Mouse (Mus musculus): Measurements from ENCODE around the gene Il1f8. TPM values are rescaled to one million over a fixed set of nuclear protein-coding genes. Genes with fewer than 3 reads are reported as not detected.
"Not testable (repeated sequence)": the region's sequence is repeated elsewhere in the genome, so short reads cannot be mapped to it uniquely, and the experiment has no call there.

The Il1f8 gene
- not detected in 3 replicates for total RNA-seq (2017)

GRCm38 (mm10) chr2:24152861-24153260 is at the start of gene Il1f8:
Gene Il1f8, plus strand, starts transcription at chr2:24153161.
- no peak for ATAC-seq (replicated peaks; ENCODE audit: insufficient number of reproducible peaks, low FRiP score, low TSS enrichment, poor library complexity, severe bottlenecking)

- 0 out of 2 replicates have a peak, but pooled peaks have one; percentile 27 for ATAC-seq (replicated peaks; ENCODE audit: insufficient number of reproducible peaks, low FRiP score, low TSS enrichment, poor library complexity, severe bottlenecking)
These were observed 49.2 kb upstream of the Il1f8 start for GRCm38 (mm10) chr2:24103619-24104289.

- ATAC-seq (replicated peaks; ENCODE audit: insufficient number of reproducible peaks, low FRiP score, low TSS enrichment, poor library complexity, severe bottlenecking) = no peak
These were observed 43.9 kb upstream of the Il1f8 start for GRCm38 (mm10) chr2:24109085-24109484.

DNA sequence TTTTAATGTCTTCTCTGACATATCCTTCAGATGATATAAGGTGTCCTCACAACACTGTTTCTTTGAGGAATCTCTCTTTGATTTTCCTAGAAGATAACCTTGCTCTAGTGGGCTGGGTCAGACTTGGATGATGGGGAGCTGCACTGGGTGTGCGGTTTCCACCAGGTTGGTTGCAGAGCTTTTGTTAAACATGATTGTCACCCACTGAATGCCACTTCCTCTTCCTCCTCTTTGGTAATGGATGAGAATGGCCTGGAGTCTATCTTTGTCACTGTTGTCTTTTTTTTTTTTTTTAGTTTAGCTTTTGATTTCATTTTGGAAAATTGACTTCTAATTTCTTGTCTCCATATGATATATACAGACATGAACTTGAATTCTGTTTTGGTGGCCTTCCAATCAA is 18.6 kb upstream of the Il1f8 start:
- no peak for ATAC-seq (replicated peaks; ENCODE audit: insufficient number of reproducible peaks, low FRiP score, low TSS enrichment, poor library complexity, severe bottlenecking)

DNA sequence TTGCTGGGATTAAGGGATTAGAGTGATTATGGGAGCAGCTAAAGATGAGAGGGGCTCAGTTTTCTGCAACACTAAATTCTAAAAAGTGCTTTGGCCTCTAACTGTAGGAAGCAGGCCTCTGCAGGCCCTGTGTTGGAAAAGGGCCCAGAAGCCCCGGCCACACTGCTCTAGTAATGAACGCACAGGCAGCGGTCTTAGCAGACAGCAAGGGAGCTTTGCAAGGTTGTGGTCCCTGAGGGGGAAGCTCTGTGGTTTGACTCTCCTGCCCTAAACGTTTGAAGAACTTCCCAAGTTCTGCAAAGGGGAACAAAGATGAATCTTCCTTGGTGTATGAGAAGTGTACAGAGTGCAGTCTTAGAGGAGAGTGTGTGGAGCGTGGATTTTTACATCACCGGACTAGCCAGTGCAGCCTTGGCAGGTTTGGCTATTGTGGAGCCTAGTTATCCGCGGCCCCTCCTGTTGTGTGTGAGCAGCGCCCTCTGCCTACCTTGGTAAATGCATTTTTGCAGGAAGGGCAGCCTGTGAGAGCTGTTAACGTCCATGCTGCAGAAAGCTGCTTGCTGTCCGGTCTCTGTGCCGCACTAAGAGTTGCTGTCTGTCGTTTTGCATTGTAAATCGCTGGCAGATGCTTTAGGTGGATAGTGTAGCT is 28.8 kb downstream of the Il1f8 start:
- not testable (repeated sequence) for ATAC-seq (replicated peaks; ENCODE audit: insufficient number of reproducible peaks, low FRiP score, low TSS enrichment, poor library complexity, severe bottlenecking)

GRCm38 (mm10) chr2:24182423-24183147 is 29.6 kb downstream of the Il1f8 start:
- ATAC-seq (replicated peaks; ENCODE audit: insufficient number of reproducible peaks, low FRiP score, low TSS enrichment, poor library complexity, severe bottlenecking) = not testable (repeated sequence)

- not testable (repeated sequence) for ATAC-seq (replicated peaks; ENCODE audit: insufficient number of reproducible peaks, low FRiP score, low TSS enrichment, poor library complexity, severe bottlenecking)
These were observed 31.1 kb downstream of the Il1f8 start for GRCm38 (mm10) chr2:24184092-24184491.

DNA sequence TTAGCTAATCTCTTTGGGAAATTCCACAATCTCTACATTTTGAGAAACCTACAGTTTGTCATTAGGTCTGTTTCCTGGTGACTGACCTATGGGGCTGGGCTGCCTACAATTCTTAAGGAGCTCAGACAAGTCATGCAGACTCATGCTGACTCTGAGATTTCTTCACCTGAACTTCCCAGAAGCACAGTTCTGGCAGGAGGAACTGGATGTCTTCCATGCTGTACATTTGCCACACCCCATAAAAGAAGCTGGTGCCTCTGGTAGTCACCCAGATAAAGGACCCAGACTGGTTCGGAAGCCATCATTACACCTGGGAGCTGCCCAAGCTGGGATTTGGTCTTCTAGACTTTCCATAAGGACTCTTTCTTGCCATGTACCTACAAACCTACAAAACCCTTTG is 33.2 kb downstream of the Il1f8 start, which contains the start of gene Il1f9:
Gene Il1f9, plus strand, starts transcription at position 301 of the 400 bp plus-strand sequence.
- ATAC-seq (replicated peaks; ENCODE audit: insufficient number of reproducible peaks, low FRiP score, low TSS enrichment, poor library complexity, severe bottlenecking) = no peak

GRCm38 (mm10) chr2:24187585-24187984 is 34.6 kb downstream of the Il1f8 start:
- no peak for ATAC-seq (replicated peaks; ENCODE audit: insufficient number of reproducible peaks, low FRiP score, low TSS enrichment, poor library complexity, severe bottlenecking)

GRCm38 (mm10) chr2:24188189-24188588 is 35.2 kb downstream of the Il1f8 start:
- ATAC-seq (replicated peaks; ENCODE audit: insufficient number of reproducible peaks, low FRiP score, low TSS enrichment, poor library complexity, severe bottlenecking) = no peak

Other genes starting within 250 kb of the Il1f8 start
- 16.4 to 33.7 TPM (median 26.7 TPM) in 3 replicates for gene Hnmt, start 103.8 kb upstream of the Il1f8 start, total RNA-seq (2017)
- gene Tbpl2, start 56.6 kb upstream of the Il1f8 start, total RNA-seq (2017) = not detected in 3 replicates
- not detected in 3 replicates for gene Il1f9, start 33.3 kb downstream of the Il1f8 start, total RNA-seq (2017)
- not detected in 3 replicates for gene Il1f6, start 62.3 kb downstream of the Il1f8 start, total RNA-seq (2017)
- gene Il1f5, start 123.8 kb downstream of the Il1f8 start, total RNA-seq (2017) = not detected in 3 replicates
- gene Il1f10, start 138.0 kb downstream of the Il1f8 start, total RNA-seq (2017) = not detected in 3 replicates
- gene Il1rn, start 183.7 kb downstream of the Il1f8 start, total RNA-seq (2017) = 5.8 to 12.4 TPM (median 8.9 TPM) in 3 replicates
- 70.8 to 164 TPM (median 139 TPM) in 3 replicates for gene Psd4, start 214.4 kb downstream of the Il1f8 start, total RNA-seq (2017)